In the genomic region with DNA sequence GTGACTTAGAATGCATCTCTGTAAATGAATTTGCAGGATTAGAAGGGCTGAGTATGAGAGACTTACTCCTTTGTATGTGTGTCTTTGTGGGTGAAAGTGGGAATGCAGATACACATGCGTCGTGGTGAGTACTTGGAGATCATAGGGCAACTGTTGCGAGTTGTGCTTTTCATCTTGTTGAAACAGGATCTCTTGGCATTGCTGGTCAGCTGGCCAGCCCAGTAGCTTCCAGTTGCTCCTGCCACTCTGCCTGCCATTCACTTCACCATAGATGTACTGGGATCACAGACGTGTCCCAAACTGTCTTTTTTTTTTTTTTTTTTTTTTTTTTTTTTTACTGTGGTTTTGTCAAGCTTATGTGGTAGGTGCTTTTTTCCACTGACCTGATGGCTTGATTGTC, we compare ENCODE assay signal across 29 mouse cellular contexts.
DNase-seq lines count a peak whose midpoint lies in the region; ATAC-seq and TF ChIP-seq lines count a peak whose summit lies in the region.
"Had no signal": no experiment of that assay in that cellular context is flagged by ENCODE, and none has a peak within 500 bp of the region (broad histone marks: within the 10 kb centered on the region; RNA-seq: fewer than 3 reads in every experiment).

No protein-coding gene starts in this region.

- WGBS in embryonic facial prominence, embryonic 12.5 days, result 79% methylated on average over 4 of the region's 4 CpGs
- 87% methylated on average over 4 of the region's 4 CpGs for WGBS in embryonic facial prominence, embryonic 10.5 days
- 80% methylated on average over 4 of the region's 4 CpGs for WGBS in limb, embryonic 14.5 days
- 84% methylated on average over 4 of the region's 4 CpGs for WGBS in kidney, embryonic 16.5 days
- WGBS in forebrain, embryonic 10.5 days, result 92% methylated on average over 4 of the region's 4 CpGs

- H3K9ac ChIP-seq in embryonic facial prominence, embryonic 12.5 days, result no peak overlapping the region
- no peak overlapping the region for H3K9ac ChIP-seq in limb, embryonic 14.5 days (ENCODE audit: low read depth, low read length, severe bottlenecking)
- H3K9ac ChIP-seq in kidney, embryonic 16.5 days (replicated peaks; ENCODE audit: low read length), result no peak overlapping the region
- H3K9ac ChIP-seq: embryonic facial prominence, embryonic 15.5 days; forebrain, embryonic 12.5 days; forebrain, embryonic 15.5 days; heart, embryonic 12.5 days; heart, embryonic 15.5 days; hindbrain, embryonic 13.5 days had no signal

- no peak overlapping the region for H3ac ChIP-seq in C2C12 (ENCODE audit: control insufficient read depth, insufficient read length, low read depth)

- no peaks in the 10 kb centered on the region for H3K79me2 ChIP-seq in C2C12 (ENCODE audit: control insufficient read depth, insufficient read depth)

- no peak overlapping the region for H3K27ac ChIP-seq in embryonic facial prominence, embryonic 12.5 days
- H3K27ac ChIP-seq in embryonic facial prominence, embryonic 10.5 days (replicated peaks), result no peak overlapping the region
- H3K27ac ChIP-seq in limb, embryonic 14.5 days (replicated peaks; ENCODE audit: low read depth, low read length), result no peak overlapping the region
- H3K27ac ChIP-seq in kidney, embryonic 16.5 days (ENCODE audit: low read length), result no peak overlapping the region
- H3K27ac ChIP-seq in forebrain, embryonic 10.5 days, result no peak overlapping the region
- H3K27ac ChIP-seq: embryonic facial prominence, embryonic 15.5 days; forebrain, embryonic 12.5 days; forebrain, embryonic 15.5 days; heart, embryonic 15.5 days; hindbrain, embryonic 10.5 days; hindbrain, embryonic 13.5 days had no signal

- no peak for TF ChIP-seq CTCF in C2C12 (IDR thresholded peaks at IDR 0.05; ENCODE audit: control insufficient read depth, insufficient read depth, insufficient read length)

- no peak for TF ChIP-seq POLR2A in limb, embryonic 14.5 days (IDR thresholded peaks at IDR 0.05; ENCODE audit: borderline replicate concordance, extremely low read depth, insufficient read depth, insufficient read length)

- ATAC-seq in embryonic facial prominence, embryonic 12.5 days (ENCODE audit: insufficient number of reproducible peaks, insufficient read depth, low FRiP score, low TSS enrichment), result 0 out of 2 replicates have a peak, but pooled peaks have one; percentile 10
- peak; percentile 54; the same call in 1 of the 2 replicates for ATAC-seq in limb, embryonic 14.5 days (ENCODE audit: low FRiP score, low read depth)
- ATAC-seq in kidney, embryonic 16.5 days (ENCODE audit: low FRiP score, low TSS enrichment), result no peak
- ATAC-seq: forebrain, embryonic 15.5 days; hindbrain, embryonic 16.5 days; intestine, embryonic 16.5 days; Patski had no signal

- no peaks in the 10 kb centered on the region for H3K79me3 ChIP-seq in C2C12 (ENCODE audit: low read depth)

- no peaks in the 10 kb centered on the region for H3K27me3 ChIP-seq in embryonic facial prominence, embryonic 12.5 days
- no peaks in the 10 kb centered on the region for H3K27me3 ChIP-seq in embryonic facial prominence, embryonic 10.5 days (replicated peaks; ENCODE audit: low read depth, poor library complexity, severe bottlenecking)
- no peaks in the 10 kb centered on the region for H3K27me3 ChIP-seq in C2C12 (ENCODE audit: control insufficient read depth, insufficient read depth, insufficient read length)
- H3K27me3 ChIP-seq in limb, embryonic 14.5 days (ENCODE audit: control insufficient read depth, insufficient read depth, low read length), result no peaks in the 10 kb centered on the region
- no peaks in the 10 kb centered on the region for H3K27me3 ChIP-seq in kidney, embryonic 16.5 days (ENCODE audit: insufficient read depth, low read length)
- H3K27me3 ChIP-seq in forebrain, embryonic 10.5 days (ENCODE audit: poor library complexity, severe bottlenecking), result no peaks in the 10 kb centered on the region
- H3K27me3 ChIP-seq: CH12.LX; embryonic facial prominence, embryonic 15.5 days; forebrain, embryonic 12.5 days; forebrain, embryonic 15.5 days; heart, embryonic 12.5 days; heart, embryonic 15.5 days; hindbrain, embryonic 13.5 days; Patski had no signal

- no peak for DNase-seq in embryonic facial prominence, embryonic 10.5 days (ENCODE audit: low spot score)
- DNase-seq in gastrocnemius, postnatal 10 days, result peak; percentile 29
- peak; percentile 42 for DNase-seq in limb, embryonic 14.5 days (ENCODE audit: low spot score)
- no peak for DNase-seq in forebrain, embryonic 10.5 days (ENCODE audit: extremely low spot score, low spot score)
- no peak for DNase-seq in adrenal gland, postnatal 25 days
- DNase-seq: adrenal gland, postnatal 10 days; cerebellum, adult 11 months; cerebellum, adult 2 months; cerebellum, adult 9-11 months; cerebellum, postnatal 25 days; heart, adult 18-20 months; heart, postnatal 10 days; heart, postnatal 36 days; kidney, adult 2 months had no signal

- H3K4me3 ChIP-seq in embryonic facial prominence, embryonic 12.5 days, result no peak overlapping the region
- H3K4me3 ChIP-seq in embryonic facial prominence, embryonic 10.5 days, result no peak overlapping the region
- H3K4me3 ChIP-seq in C2C12 (ENCODE audit: insufficient read depth, poor library complexity, severe bottlenecking), result no peak overlapping the region
- no peak overlapping the region for H3K4me3 ChIP-seq in limb, embryonic 14.5 days (replicated peaks; ENCODE audit: low read length)
- no peak overlapping the region for H3K4me3 ChIP-seq in kidney, embryonic 16.5 days (ENCODE audit: low read length)
- H3K4me3 ChIP-seq in forebrain, embryonic 10.5 days, result no peak overlapping the region
- H3K4me3 ChIP-seq: embryonic facial prominence, embryonic 15.5 days; forebrain, embryonic 12.5 days; forebrain, embryonic 15.5 days; heart, embryonic 12.5 days; heart, embryonic 15.5 days; hindbrain, embryonic 10.5 days; hindbrain, embryonic 13.5 days had no signal

- H3K9me3 ChIP-seq in embryonic facial prominence, embryonic 12.5 days, result no peaks in the 10 kb centered on the region
- no peaks in the 10 kb centered on the region for H3K9me3 ChIP-seq in embryonic facial prominence, embryonic 10.5 days
- H3K9me3 ChIP-seq in limb, embryonic 14.5 days (ENCODE audit: control insufficient read depth, low read length), result no peaks in the 10 kb centered on the region
- no peaks in the 10 kb centered on the region for H3K9me3 ChIP-seq in kidney, embryonic 16.5 days (ENCODE audit: low read length)
- no peaks in the 10 kb centered on the region for H3K9me3 ChIP-seq in forebrain, embryonic 10.5 days
- H3K9me3 ChIP-seq: embryonic facial prominence, embryonic 15.5 days; forebrain, embryonic 12.5 days; forebrain, embryonic 15.5 days; heart, embryonic 12.5 days; heart, embryonic 15.5 days; hindbrain, embryonic 10.5 days; hindbrain, embryonic 13.5 days had no signal

- no peaks in the 10 kb centered on the region for H3K36me3 ChIP-seq in embryonic facial prominence, embryonic 12.5 days
- H3K36me3 ChIP-seq in embryonic facial prominence, embryonic 10.5 days (replicated peaks), result no peaks in the 10 kb centered on the region
- H3K36me3 ChIP-seq in C2C12 (ENCODE audit: control insufficient read depth, insufficient read depth), result no peaks in the 10 kb centered on the region
- H3K36me3 ChIP-seq in limb, embryonic 14.5 days (ENCODE audit: control insufficient read depth, insufficient read depth, low read length), result no peaks in the 10 kb centered on the region
- no peaks in the 10 kb centered on the region for H3K36me3 ChIP-seq in kidney, embryonic 16.5 days (ENCODE audit: insufficient read depth, low read length)
- no peaks in the 10 kb centered on the region for H3K36me3 ChIP-seq in forebrain, embryonic 10.5 days (replicated peaks)
- H3K36me3 ChIP-seq: embryonic facial prominence, embryonic 15.5 days; forebrain, embryonic 12.5 days; forebrain, embryonic 15.5 days; G1E; heart, embryonic 12.5 days; heart, embryonic 15.5 days; hindbrain, embryonic 10.5 days; hindbrain, embryonic 13.5 days had no signal

- peaks cover 13% of the 10 kb centered on the region; the same call in 1 of the 2 replicates for H3K4me1 ChIP-seq in embryonic facial prominence, embryonic 12.5 days
- H3K4me1 ChIP-seq in embryonic facial prominence, embryonic 10.5 days, result peaks cover 15% of the 10 kb centered on the region
- peaks cover 4% of the 10 kb centered on the region; the same call in 1 of the 2 replicates for H3K4me1 ChIP-seq in limb, embryonic 14.5 days (ENCODE audit: control insufficient read depth, insufficient read depth, low read length)
- H3K4me1 ChIP-seq in kidney, embryonic 16.5 days (ENCODE audit: insufficient read depth, low read length), result peaks cover 11% of the 10 kb centered on the region
- H3K4me1 ChIP-seq in forebrain, embryonic 10.5 days, result peaks cover 16% of the 10 kb centered on the region

- H3K4me2 ChIP-seq in embryonic facial prominence, embryonic 12.5 days (replicated peaks), result no peak overlapping the region
- no peak overlapping the region for H3K4me2 ChIP-seq in limb, embryonic 14.5 days (replicated peaks; ENCODE audit: low read depth, low read length, severe bottlenecking)
- H3K4me2 ChIP-seq in kidney, embryonic 16.5 days (replicated peaks; ENCODE audit: low read depth, low read length), result no peak overlapping the region
- H3K4me2 ChIP-seq: embryonic facial prominence, embryonic 15.5 days; forebrain, embryonic 12.5 days; forebrain, embryonic 15.5 days; heart, embryonic 12.5 days; heart, embryonic 15.5 days; hindbrain, embryonic 13.5 days had no signal

TF ChIP-seq in C2C12, 6 proteins besides CTCF, POLR2A, EP300 and RAD21:
- TF ChIP-seq FOSL1 (IDR thresholded peaks at IDR 0.05; ENCODE audit: insufficient read depth, low read length, poor library complexity, severe bottlenecking), result no peak
- TF ChIP-seq MYOD1 (IDR thresholded peaks at IDR 0.05; ENCODE audit: control insufficient read depth, insufficient read length, low read depth), result peak; percentile 73
- TF ChIP-seq MAX (IDR thresholded peaks at IDR 0.05), result no peak

Comparison
In these comparisons a context has a peak if more than half of its experiments do, and no peak if none do; other contexts are left out.
1. DNase-seq: peak in gastrocnemius, postnatal 10 days (single experiment) and limb, embryonic 14.5 days (single experiment); none in embryonic facial prominence, embryonic 10.5 days (single experiment), forebrain, embryonic 10.5 days (single experiment) and adrenal gland, postnatal 25 days (single experiment).